Mouse (Mus musculus): ENCODE measurements around the gene Catsper1. TPM values are rescaled to one million over a fixed set of nuclear protein-coding genes. Genes with fewer than 3 reads are reported as not detected.
"Not testable (repeated sequence)": the region's sequence is repeated elsewhere in the genome, so short reads cannot be mapped to it uniquely, and the experiment has no call there.

Gene Catsper1
- polyA plus RNA-seq, 1 experiment from 2014 or later: not detected

DNA sequence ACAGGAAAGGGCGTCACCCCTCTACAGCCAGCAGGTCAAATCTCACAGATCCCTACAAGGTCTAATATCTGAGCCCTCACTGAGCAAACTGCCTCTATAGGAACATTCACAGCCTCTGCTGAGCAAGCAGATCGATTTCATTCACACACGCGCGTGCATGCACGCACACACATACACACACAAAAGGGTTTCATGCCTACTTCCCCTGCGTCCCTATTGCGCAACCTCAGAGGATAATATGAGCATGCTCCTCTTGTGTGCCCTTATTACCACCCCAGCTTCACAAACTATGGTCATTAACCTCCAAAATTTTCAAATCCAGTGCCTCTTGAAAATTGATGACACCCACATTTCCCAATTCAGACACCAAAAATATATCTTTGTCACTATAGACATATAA lies 22.4 kb upstream of the Catsper1 start:
- ATAC-seq (ENCODE audit: insufficient number of reproducible peaks, low FRiP score, low TSS enrichment, low read depth): no peak
- no peak overlapping the region for H3K9ac ChIP-seq
- no peaks in the 10 kb centered on the region for H3K36me3 ChIP-seq
- no peaks in the 10 kb centered on the region; the same call in 1 of the 2 replicates for H3K9me3 ChIP-seq (replicated peaks)
- H3K27me3 ChIP-seq: no peaks in the 10 kb centered on the region
- no peak overlapping the region for H3K4me3 ChIP-seq (replicated peaks)
- H3K27ac ChIP-seq (replicated peaks): no peak overlapping the region
- no peaks in the 10 kb centered on the region for H3K4me1 ChIP-seq
- WGBS: 85% methylated on average over 8 of the region's 8 CpGs
- H3K4me2 ChIP-seq (replicated peaks): no peak overlapping the region

DNA sequence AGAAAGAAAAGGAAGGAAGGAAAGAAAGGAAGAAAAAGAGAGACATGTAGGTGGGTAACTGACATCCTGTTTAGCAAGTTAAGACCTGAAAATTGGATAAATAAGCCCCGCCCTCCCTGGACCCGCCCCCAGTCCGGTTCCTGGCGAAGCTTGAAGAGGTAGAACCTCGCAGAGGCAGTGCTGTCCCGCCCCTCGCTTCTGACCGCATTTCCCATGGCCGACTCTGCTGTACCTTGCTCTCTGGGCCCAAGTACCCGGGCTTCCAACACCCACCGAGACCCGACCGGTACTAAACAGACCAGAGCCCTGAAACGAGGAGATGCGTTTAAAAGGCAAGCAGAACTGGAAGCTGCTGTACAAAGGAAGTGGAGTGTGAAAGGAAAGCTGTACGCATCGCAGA lies 11.7 kb upstream of the Catsper1 start:
- H3K4me2 ChIP-seq (replicated peaks): no peak overlapping the region

DNA sequence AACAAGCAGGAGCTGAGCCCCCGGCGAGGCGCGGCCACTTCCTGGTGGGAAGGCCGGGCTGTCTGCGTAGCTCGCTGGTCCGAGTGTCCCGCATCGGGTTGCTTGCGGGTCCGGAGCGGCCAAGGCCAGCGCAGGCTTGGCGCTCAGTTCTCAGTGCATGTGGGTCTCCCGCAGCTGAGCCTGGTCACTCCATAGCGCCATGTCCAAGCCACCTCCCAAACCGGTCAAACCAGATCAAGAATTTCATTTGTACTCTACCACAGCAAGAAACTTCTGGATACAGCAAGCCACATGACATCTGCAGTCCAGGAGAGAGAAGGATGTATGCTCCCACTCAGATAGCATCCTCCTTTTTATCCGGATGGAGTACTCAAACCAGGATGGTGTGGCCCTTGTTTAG lies 7.6 kb upstream of the Catsper1 start:
- Histone ChIP-seq H3K27me3 (no peaks in the 10 kb centered on the region), H3K36me3 (no peaks in the 10 kb centered on the region), H3K4me1 (no peaks in the 10 kb centered on the region), H3K9ac (no peak overlapping the region), H3K9me3 (replicated peaks) (no peaks in the 10 kb centered on the region), H3K4me2 (replicated peaks) (no peak overlapping the region), H3K27ac (replicated peaks) (no peak overlapping the region), H3K4me3 (replicated peaks) (no peak overlapping the region)
- ATAC-seq (ENCODE audit: insufficient number of reproducible peaks, low FRiP score, low TSS enrichment, low read depth): no peak
- 66% methylated on average over 19 of the region's 19 CpGs for WGBS

More for the DNA sequence above, 11.7 kb upstream of the Catsper1 start:
- H3K9me3 ChIP-seq (replicated peaks): no peaks in the 10 kb centered on the region
- H3K27ac ChIP-seq (replicated peaks): no peak overlapping the region
- no peaks in the 10 kb centered on the region for H3K36me3 ChIP-seq
- H3K4me1 ChIP-seq: no peaks in the 10 kb centered on the region
- no peaks in the 10 kb centered on the region for H3K27me3 ChIP-seq
- no peak overlapping the region for H3K4me3 ChIP-seq (replicated peaks)
- ATAC-seq (ENCODE audit: insufficient number of reproducible peaks, low FRiP score, low TSS enrichment, low read depth): no peak
- 51% methylated on average over 17 of the region's 17 CpGs for WGBS
- no peak overlapping the region for H3K9ac ChIP-seq

DNA sequence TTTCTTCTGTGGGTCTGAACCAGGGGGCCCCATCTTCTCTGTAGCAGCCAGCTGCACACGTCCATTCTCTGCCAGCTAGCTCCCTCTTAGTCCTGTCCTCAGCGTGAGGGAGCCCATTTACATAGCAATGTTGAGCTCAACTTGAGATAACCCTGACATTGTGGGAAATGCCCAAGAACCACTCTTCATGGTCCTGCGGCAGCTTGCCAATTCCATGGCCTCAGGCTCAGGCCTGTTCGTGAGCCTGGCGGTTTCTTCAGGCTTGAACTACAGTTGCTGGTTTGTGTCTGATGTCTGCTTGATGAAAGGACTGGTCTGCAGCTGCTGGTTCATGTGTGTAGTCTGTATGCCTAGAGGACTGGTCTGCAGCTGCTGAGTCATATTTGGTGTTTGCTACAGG lies 800 bp upstream of the Catsper1 start:
- H3K9me3 ChIP-seq (replicated peaks): no peaks in the 10 kb centered on the region
- WGBS: 53% methylated on average over 5 of the region's 5 CpGs
- no peaks in the 10 kb centered on the region for H3K36me3 ChIP-seq
- no peaks in the 10 kb centered on the region for H3K27me3 ChIP-seq
- no peak overlapping the region for H3K27ac ChIP-seq (replicated peaks)
- no peaks in the 10 kb centered on the region for H3K4me1 ChIP-seq
- no peak for ATAC-seq (ENCODE audit: insufficient number of reproducible peaks, low FRiP score, low TSS enrichment, low read depth)
- H3K4me3 ChIP-seq (replicated peaks): no peak overlapping the region
- H3K9ac ChIP-seq: no peak overlapping the region
- H3K4me2 ChIP-seq (replicated peaks): no peak overlapping the region

DNA sequence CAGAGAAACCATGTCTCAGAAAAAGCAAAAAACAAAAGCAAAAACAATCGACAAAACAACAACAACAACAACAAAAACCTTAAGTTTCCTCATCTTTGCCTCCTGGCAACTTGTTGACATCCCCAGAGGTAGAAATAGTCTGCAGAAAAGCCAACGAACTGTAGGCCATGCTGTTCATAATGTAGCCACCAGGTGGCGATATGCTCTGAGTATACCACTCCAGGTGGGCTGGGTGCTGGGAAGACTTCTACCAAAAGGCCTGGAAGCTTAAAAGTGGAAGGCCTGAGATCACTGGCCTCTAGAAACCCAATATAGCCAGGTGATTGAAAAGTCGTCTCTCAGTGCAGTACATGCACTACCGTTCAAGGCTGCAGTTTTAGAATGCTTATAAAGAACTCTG lies 2.4 kb downstream of the Catsper1 start:
- no peak overlapping the region for H3K27ac ChIP-seq (replicated peaks)
- no peak for ATAC-seq (ENCODE audit: insufficient number of reproducible peaks, low FRiP score, low TSS enrichment, low read depth)
- no peak overlapping the region for H3K4me2 ChIP-seq (replicated peaks)
- no peaks in the 10 kb centered on the region for H3K9me3 ChIP-seq (replicated peaks)
- H3K9ac ChIP-seq: no peak overlapping the region
- H3K27me3 ChIP-seq: no peaks in the 10 kb centered on the region
- 16% methylated on average over 5 of the region's 5 CpGs for WGBS
- H3K4me1 ChIP-seq: no peaks in the 10 kb centered on the region
- no peaks in the 10 kb centered on the region for H3K36me3 ChIP-seq
- no peak overlapping the region for H3K4me3 ChIP-seq (replicated peaks)

DNA sequence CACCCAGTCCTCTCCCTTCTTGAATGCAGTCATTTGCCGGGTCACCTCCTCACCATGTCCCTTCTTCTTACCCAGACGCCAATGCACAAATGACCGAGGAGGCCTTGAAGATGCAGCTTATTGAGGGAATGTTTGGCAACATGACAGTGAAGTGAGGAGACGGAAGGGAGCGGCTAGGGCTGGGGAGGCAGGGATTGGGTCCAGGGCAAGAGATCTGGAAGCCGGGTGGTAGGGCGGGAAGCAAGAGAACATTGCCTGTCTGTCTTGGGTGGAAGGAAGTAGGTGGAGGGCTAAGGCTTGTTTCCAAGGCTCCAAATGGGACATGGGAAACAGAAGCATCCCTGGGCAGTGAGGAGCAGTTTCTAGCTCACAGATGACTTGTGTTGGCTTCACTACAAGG lies 5.8 kb downstream of the Catsper1 start:
- WGBS: 90% methylated on average over 7 of the region's 7 CpGs
- H3K4me1 ChIP-seq: no peaks in the 10 kb centered on the region

DNA sequence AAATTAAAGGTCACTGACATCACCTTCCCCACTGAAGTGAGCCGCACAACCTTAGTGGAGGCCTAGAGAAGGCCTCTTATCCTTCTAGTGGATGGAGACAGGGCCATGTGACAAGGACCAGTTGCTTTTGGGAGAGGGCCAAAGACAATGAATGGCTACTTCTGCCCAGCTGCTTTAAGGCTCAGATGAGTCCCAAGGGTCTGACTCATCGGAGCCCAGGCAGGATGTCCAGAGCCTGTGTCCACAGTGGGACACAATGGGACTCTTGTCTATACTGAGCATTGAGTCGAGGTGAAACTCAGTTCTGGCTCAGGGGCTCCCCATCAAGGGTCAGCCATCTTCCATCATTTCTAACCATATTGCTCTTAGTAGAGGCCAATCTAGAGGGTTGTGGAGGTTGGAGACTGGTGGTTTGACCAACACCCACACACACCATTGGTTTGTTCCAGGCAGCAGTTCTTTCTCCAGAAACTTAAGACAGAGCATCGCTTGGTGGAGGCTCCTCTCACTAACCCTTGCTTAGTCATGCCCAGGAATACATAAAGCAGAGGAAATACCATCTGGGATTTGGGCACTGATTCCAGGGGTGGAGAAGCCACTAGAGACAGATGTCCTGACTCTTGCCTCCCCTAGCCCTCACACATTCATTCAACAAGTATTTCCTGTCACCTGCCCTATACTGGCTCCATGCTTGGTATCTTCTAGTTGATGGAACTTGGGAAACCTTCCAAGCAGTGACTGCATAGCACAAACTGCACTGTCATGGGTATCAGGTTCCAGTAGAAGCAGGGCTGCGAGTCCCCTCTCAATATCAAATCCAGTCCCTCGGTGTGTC lies 10.0 kb downstream of the Catsper1 start:
- Histone ChIP-seq H3K4me2 (replicated peaks) (no peak overlapping the region), H3K27ac (replicated peaks) (no peak overlapping the region), H3K9ac (no peak overlapping the region), H3K27me3 (no peaks in the 10 kb centered on the region), H3K9me3 (replicated peaks) (no peaks in the 10 kb centered on the region), H3K4me1 (peaks cover 7% of the 10 kb centered on the region), H3K4me3 (replicated peaks) (no peak overlapping the region), H3K36me3 (no peaks in the 10 kb centered on the region)
- 66% methylated on average over 6 of the region's 6 CpGs for WGBS
- ATAC-seq (ENCODE audit: insufficient number of reproducible peaks, low FRiP score, low TSS enrichment, low read depth): no peak

More for the DNA sequence above, 5.8 kb downstream of the Catsper1 start:
- Histone ChIP-seq H3K4me3 (replicated peaks) (no peak overlapping the region), H3K9me3 (replicated peaks) (no peaks in the 10 kb centered on the region), H3K36me3 (no peaks in the 10 kb centered on the region), H3K4me2 (replicated peaks) (no peak overlapping the region), H3K9ac (no peak overlapping the region), H3K27me3 (no peaks in the 10 kb centered on the region), H3K27ac (replicated peaks) (no peak overlapping the region)
- ATAC-seq (ENCODE audit: insufficient number of reproducible peaks, low FRiP score, low TSS enrichment, low read depth): no peak

DNA sequence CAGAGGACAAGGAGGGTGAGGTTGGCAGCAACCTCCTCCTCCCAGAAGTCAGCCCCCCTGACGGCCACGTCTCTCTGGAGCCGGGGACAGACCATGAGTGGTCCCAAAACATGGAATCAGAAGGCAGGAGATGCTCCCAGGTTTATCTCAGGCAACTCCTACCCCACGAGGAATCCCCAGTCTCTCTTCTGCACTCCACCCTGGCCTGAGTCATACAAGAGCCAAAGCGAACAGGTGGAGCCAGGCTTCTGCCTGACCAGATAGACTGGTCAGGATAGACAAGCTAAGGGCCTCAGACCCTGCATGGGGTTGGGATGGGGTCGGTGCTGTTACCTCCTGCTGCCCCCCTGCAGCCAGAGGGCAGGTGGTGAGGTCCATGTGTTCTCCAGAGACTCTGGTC lies 12.5 kb downstream of the Catsper1 start:
- H3K27ac ChIP-seq (replicated peaks): no peak overlapping the region
- H3K9ac ChIP-seq: no peak overlapping the region
- H3K4me2 ChIP-seq (replicated peaks): no peak overlapping the region
- H3K4me3 ChIP-seq (replicated peaks): no peak overlapping the region
- peak; percentile 17; the same call in 1 of the 2 replicates for ATAC-seq (ENCODE audit: insufficient number of reproducible peaks, low FRiP score, low TSS enrichment, low read depth)
- H3K9me3 ChIP-seq (replicated peaks): no peaks in the 10 kb centered on the region
- no peaks in the 10 kb centered on the region for H3K36me3 ChIP-seq
- peaks cover 7% of the 10 kb centered on the region for H3K4me1 ChIP-seq
- WGBS: 66% methylated on average over 6 of the region's 6 CpGs
- H3K27me3 ChIP-seq: no peaks in the 10 kb centered on the region; the same call in 1 of the 2 replicates

DNA sequence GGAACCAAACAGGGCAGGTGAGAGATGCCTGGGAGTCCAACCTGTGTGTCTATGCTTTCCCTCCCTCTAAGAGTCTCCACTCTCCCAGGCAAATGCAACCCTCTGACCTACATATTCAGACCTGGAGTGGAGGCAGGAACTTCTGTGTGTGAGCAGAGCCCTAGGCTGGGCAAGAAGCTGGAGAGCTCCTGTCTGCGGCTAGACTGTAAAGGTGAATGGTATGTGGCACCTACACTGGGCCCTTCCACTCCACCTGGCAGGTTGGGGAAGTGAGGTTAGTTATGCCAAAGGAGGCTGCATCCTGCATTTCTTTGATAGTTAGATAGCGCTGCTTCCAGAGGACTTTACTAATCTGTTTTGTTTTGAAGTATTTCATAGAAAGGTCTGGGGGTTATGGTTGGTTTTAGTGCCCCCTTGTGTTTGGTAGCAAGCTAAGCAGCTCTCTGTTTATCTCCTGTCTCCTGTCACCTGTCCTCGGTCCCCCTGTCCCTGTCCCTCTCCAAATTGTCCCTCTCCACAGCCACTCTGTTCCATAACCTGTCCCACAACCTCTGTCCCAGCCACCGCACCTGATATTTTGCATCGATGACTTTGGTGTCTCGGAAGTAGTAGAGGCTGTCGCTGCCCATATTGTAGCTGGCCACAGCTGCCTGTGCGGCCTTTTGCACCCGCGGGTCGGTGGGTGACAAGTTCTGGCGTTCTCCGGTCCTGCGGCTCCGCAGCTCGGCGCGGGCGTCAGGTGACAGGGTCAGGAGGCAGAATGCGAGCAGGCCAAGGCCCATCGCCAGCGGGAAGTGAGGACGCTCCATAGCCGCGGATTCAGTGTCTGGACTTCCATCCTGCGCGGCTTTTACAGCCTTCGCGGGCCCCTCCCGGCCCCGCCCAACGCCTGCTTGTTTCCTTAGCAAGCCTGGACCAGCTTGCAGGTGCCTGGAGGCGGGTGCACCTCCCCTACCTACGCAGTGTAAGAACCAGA lies 13.3 kb downstream of the Catsper1 start:
- peak; percentile 35; the same call in 1 of the 2 replicates for ATAC-seq (ENCODE audit: insufficient number of reproducible peaks, low FRiP score, low TSS enrichment, low read depth)
- peaks cover 7% of the 10 kb centered on the region for H3K4me1 ChIP-seq
- H3K4me2 ChIP-seq (replicated peaks): peak overlapping the region; percentile 65
- 4% methylated on average over 34 of the region's 34 CpGs for WGBS
- no peak overlapping the region for H3K27ac ChIP-seq (replicated peaks)
- H3K9ac ChIP-seq: no peak overlapping the region
- no peaks in the 10 kb centered on the region for H3K9me3 ChIP-seq (replicated peaks)
- no peaks in the 10 kb centered on the region for H3K36me3 ChIP-seq
- no peaks in the 10 kb centered on the region; the same call in 1 of the 2 replicates for H3K27me3 ChIP-seq
- peak overlapping the region; percentile 37 for H3K4me3 ChIP-seq (replicated peaks)

DNA sequence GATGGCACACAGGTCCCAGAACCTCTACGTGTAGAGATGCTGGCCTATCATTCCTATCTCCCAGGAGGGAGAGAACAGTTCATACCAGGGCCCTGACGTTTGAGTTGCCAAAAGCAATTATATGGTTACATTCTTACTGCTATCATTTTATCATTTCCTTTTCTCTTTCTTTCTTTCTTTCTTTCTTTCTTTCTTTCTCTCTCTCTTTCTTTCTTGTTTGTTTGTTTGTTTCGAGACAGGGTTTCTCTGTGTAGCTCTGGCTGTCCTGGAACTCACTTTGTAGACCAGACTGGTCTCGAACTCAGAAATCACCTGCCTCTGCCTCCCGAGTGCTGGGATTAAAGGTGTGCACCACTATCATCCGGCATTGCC lies 13.9 kb downstream of the Catsper1 start, which contains the start of gene Cst6:
Gene Cst6 (minus strand): TSS at position 73 of the 372 bp plus-strand sequence.
- H3K4me1 ChIP-seq; H3K36me3 ChIP-seq; H3K9me3 ChIP-seq (replicated peaks); ATAC-seq (ENCODE audit: insufficient number of reproducible peaks, low FRiP score, low TSS enrichment, low read depth); H3K9ac ChIP-seq; H3K27me3 ChIP-seq; H3K27ac ChIP-seq (replicated peaks): not testable (repeated sequence)
- Histone ChIP-seq H3K4me2 (replicated peaks) (peak within 1 kb of the TSS; percentile 65), H3K4me3 (replicated peaks) (peak within 1 kb of the TSS; percentile 37)
- 54% methylated on average over 6 of the region's 6 CpGs for WGBS

DNA sequence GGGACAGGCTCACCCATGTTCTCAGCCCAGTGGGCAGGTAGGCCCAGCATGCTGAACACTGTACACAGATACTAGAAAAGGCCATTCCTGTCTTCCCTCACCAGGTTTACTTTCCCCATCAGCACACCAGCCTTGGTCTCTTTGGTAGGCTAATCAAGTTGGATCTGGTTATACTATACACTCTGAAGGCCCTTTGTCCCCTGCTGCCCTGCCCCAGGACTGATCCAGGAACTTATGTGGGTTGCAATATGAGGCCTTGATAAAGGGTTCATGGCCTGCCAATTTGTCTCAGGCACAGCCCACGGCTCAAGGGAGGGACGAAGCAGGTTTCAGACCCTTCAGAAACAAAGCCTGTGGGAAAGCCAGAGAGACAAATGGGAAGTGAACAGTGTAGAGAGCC lies 18.1 kb downstream of the Catsper1 start:
- Histone ChIP-seq H3K9me3 (replicated peaks) (no peaks in the 10 kb centered on the region), H3K4me1 (peaks cover 7% of the 10 kb centered on the region; the same call in 1 of the 2 replicates), H3K4me3 (replicated peaks) (no peak overlapping the region), H3K4me2 (replicated peaks) (no peak overlapping the region), H3K36me3 (no peaks in the 10 kb centered on the region), H3K9ac (no peak overlapping the region), H3K27ac (replicated peaks) (no peak overlapping the region), H3K27me3 (no peaks in the 10 kb centered on the region; the same call in 1 of the 2 replicates)
- 69% methylated on average over 2 of the region's 2 CpGs for WGBS
- no peak for ATAC-seq (ENCODE audit: insufficient number of reproducible peaks, low FRiP score, low TSS enrichment, low read depth)

Data from embryonic facial prominence, embryonic 15.5 days (tissue).